Mouse (Mus musculus) embryonic fibroblast, embryonic 13.5 days (primary cell): ENCODE results near the gene Pkig. TPM values are rescaled to one million over a fixed set of nuclear protein-coding genes. Genes with fewer than 3 reads are reported as not detected.
A peak's percentile ranks its signal among the peaks of the same experiment; 100 is the strongest.
"Not testable (repeated sequence)": the region's sequence is repeated elsewhere in the genome, so short reads cannot be mapped to it uniquely, and the experiment has no call there.

ENCODE experiments used
- H3K27ac ChIP-seq: 2 replicates; pipeline ENCODE4 v1.5.1; 2012; ENCODE audit warnings: low read length, control low read depth, inconsistent platforms; ENCODE audit not compliant: insufficient read depth
- H3K4me1 ChIP-seq: 2 replicates; pipeline ENCODE4 v1.6.1; 2011; ENCODE audit warnings: low read length; ENCODE audit not compliant: control insufficient read depth, insufficient read depth
- H3K4me3 ChIP-seq: 2 replicates; pipeline ENCODE4 v1.5.1; 2011; ENCODE audit warnings: mild to moderate bottlenecking, control low read depth, low read length; ENCODE audit not compliant: insufficient read depth
- CTCF ChIP-seq: IDR thresholded peaks from 2 replicates; pipeline ENCODE4 v1.5.1; 2011; ENCODE audit warnings: mild to moderate bottlenecking, control low read depth, low read length, moderate library complexity, borderline replicate concordance; ENCODE audit not compliant: insufficient read depth
- POLR2A ChIP-seq: IDR thresholded peaks from 2 replicates; pipeline ENCODE4 v1.6.1; 2011; ENCODE audit warnings: low read depth, mild to moderate bottlenecking, control low read depth, low read length, moderate library complexity
- polyA plus RNA-seq: library from polyadenylated mRNA; stranded (reverse); fragments of >200 nt; gene quantifications from 2 replicates; pipeline ENCODE4 v1.2.4, GENCODE M21; 2011; ENCODE audit warnings: low read depth; ENCODE audit not compliant: missing spikeins, insufficient read length

The Pkig gene
- polyA plus RNA-seq, 1 experiment: 39.7 TPM

GRCm38 (mm10) chr2:163675662-163676061 is 17.5 kb downstream of the Pkig start:
- peak overlapping the region; percentile 94 for H3K27ac ChIP-seq
- no peak overlapping the region for H3K4me3 ChIP-seq
- peaks cover 30% of the 10 kb centered on the region for H3K4me1 ChIP-seq
- TF ChIP-seq CTCF (no peak), POLR2A (no peak)

- Histone ChIP-seq H3K27ac (peak overlapping the region; percentile 94), H3K4me1 (peaks cover 30% of the 10 kb centered on the region), H3K4me3 (no peak overlapping the region)
- TF ChIP-seq CTCF (no peak), POLR2A (no peak)
These were observed 18.1 kb downstream of the Pkig start for GRCm38 (mm10) chr2:163676321-163676720.

- Histone ChIP-seq H3K4me1 (peaks cover 30% of the 10 kb centered on the region), H3K27ac (peak overlapping the region; percentile 94), H3K4me3 (no peak overlapping the region)
- no peak for TF ChIP-seq POLR2A
- no peak for TF ChIP-seq CTCF
These were observed 18.6 kb downstream of the Pkig start for GRCm38 (mm10) chr2:163676745-163677144.

GRCm38 (mm10) chr2:163682344-163682743 is 24.2 kb downstream of the Pkig start:
- Histone ChIP-seq H3K4me1 (0 out of 2 replicates have a peak, but pooled peaks cover 2% of the 10 kb centered on the region), H3K27ac (no peak overlapping the region), H3K4me3 (no peak overlapping the region)
- TF ChIP-seq POLR2A: no peak
- TF ChIP-seq CTCF: no peak

- no peak overlapping the region for H3K4me3 ChIP-seq
- no peak for TF ChIP-seq POLR2A
- no peak for TF ChIP-seq CTCF
- H3K4me1 ChIP-seq: 0 out of 2 replicates have a peak, but pooled peaks cover 2% of the 10 kb centered on the region
- H3K27ac ChIP-seq: peak overlapping the region; percentile 44
These were observed 27.1 kb downstream of the Pkig start for GRCm38 (mm10) chr2:163685287-163685686.

- TF ChIP-seq POLR2A (no peak), CTCF (no peak)
- Histone ChIP-seq H3K4me3 (no peak overlapping the region), H3K27ac (peak overlapping the region; percentile 44), H3K4me1 (0 out of 2 replicates have a peak, but pooled peaks cover 2% of the 10 kb centered on the region)
These were observed 27.6 kb downstream of the Pkig start for GRCm38 (mm10) chr2:163685761-163686200.

- Histone ChIP-seq H3K4me3 (no peak overlapping the region), H3K4me1 (0 out of 2 replicates have a peak, but pooled peaks cover 2% of the 10 kb centered on the region), H3K27ac (peak overlapping the region; percentile 44)
- TF ChIP-seq POLR2A (no peak), CTCF (no peak)
These were observed 28.0 kb downstream of the Pkig start for GRCm38 (mm10) chr2:163686233-163686632.

- H3K27ac ChIP-seq: no peak overlapping the region
- no peak overlapping the region for H3K4me3 ChIP-seq
- TF ChIP-seq POLR2A: no peak
- no peak for TF ChIP-seq CTCF
- H3K4me1 ChIP-seq: 0 out of 2 replicates have a peak, but pooled peaks cover 2% of the 10 kb centered on the region
These were observed 28.7 kb downstream of the Pkig start for GRCm38 (mm10) chr2:163686886-163687285.

- not testable (repeated sequence) for H3K4me1 ChIP-seq, H3K4me3 ChIP-seq, H3K27ac ChIP-seq
These were observed 30.2 kb downstream of the Pkig start for GRCm38 (mm10) chr2:163688377-163688776.

GRCm38 (mm10) chr2:163689771-163690170 is 31.6 kb downstream of the Pkig start:
- peaks cover 12% of the 10 kb centered on the region for H3K4me1 ChIP-seq
- no peak overlapping the region for H3K4me3 ChIP-seq
- TF ChIP-seq POLR2A (no peak), CTCF (no peak)
- no peak overlapping the region for H3K27ac ChIP-seq

- TF ChIP-seq CTCF (no peak), POLR2A (no peak)
- H3K27ac ChIP-seq: no peak overlapping the region
- peaks cover 10% of the 10 kb centered on the region for H3K4me1 ChIP-seq
- no peak overlapping the region for H3K4me3 ChIP-seq
These were observed 32.5 kb downstream of the Pkig start for GRCm38 (mm10) chr2:163690409-163691304.
